Mouse (Mus musculus) cortical plate, adult 2 months (tissue): Measurements from ENCODE around the gene Cuedc1. TPM values are rescaled to one million over a fixed set of nuclear protein-coding genes. Genes with fewer than 3 reads are reported as not detected.

Experiments
- H3K27ac ChIP-seq: fragments of 200-500 bp; 2 replicates; pipeline ENCODE4 v1.5.1; 2012; ENCODE audit warnings: low read length, control low read depth, inconsistent platforms; ENCODE audit not compliant: insufficient read depth
- H3K4me1 ChIP-seq: fragments of 200-500 bp; 2 replicates; pipeline ENCODE4 v1.6.1; 2011; ENCODE audit warnings: low read length; ENCODE audit not compliant: control insufficient read depth, insufficient read depth
- H3K4me3 ChIP-seq: fragments of 200-500 bp; 2 replicates; pipeline ENCODE4 v1.5.1; 2011; ENCODE audit warnings: mild to moderate bottlenecking, low read length, control low read depth; ENCODE audit not compliant: insufficient read depth
- CTCF ChIP-seq: fragments of 200-500 bp; IDR thresholded peaks from 2 replicates; pipeline ENCODE4 v1.5.1; 2011; ENCODE audit warnings: mild to moderate bottlenecking, control low read depth, low read length; ENCODE audit not compliant: insufficient read depth; ENCODE audit errors: extremely low read depth
- POLR2A ChIP-seq: fragments of 200-500 bp; IDR thresholded peaks from 2 replicates; pipeline ENCODE4 v1.6.1; 2011; ENCODE audit warnings: mild to moderate bottlenecking, low read length, control low read depth; ENCODE audit not compliant: insufficient read depth; ENCODE audit errors: extremely low read depth
- polyA plus RNA-seq: library from polyadenylated mRNA; depleted of rRNA; stranded (reverse); fragments of >200 nt; gene quantifications from 2 replicates; pipeline ENCODE4 v1.2.3, GENCODE M21; 2012; rRNA removed

Gene Cuedc1
- polyA plus RNA-seq: 22.3 and 23.9 TPM in 2 replicates

- no peaks in the 10 kb centered on the region for H3K4me1 ChIP-seq
- peak within 1 kb of the TSS; percentile 48 for H3K27ac ChIP-seq
- TF ChIP-seq CTCF: no peak
- no peak for TF ChIP-seq POLR2A
- H3K4me3 ChIP-seq: peak within 1 kb of the TSS; percentile 46
Measured at GRCm38 (mm10) chr11:88098021-88098729, at the start of gene Cuedc1. Gene Cuedc1, plus strand, starts transcription at chr11:88098058.

GRCm38 (mm10) chr11:88048961-88049670, 48.7 kb upstream of the Cuedc1 start:
- H3K27ac ChIP-seq: no peak overlapping the region
- peak overlapping the region; percentile 96 for H3K4me3 ChIP-seq
- H3K4me1 ChIP-seq: peaks cover 4% of the 10 kb centered on the region
- TF ChIP-seq POLR2A: no peak
- no peak for TF ChIP-seq CTCF

- Histone ChIP-seq H3K4me3 (peak overlapping the region; percentile 96; the same call in 1 of the 2 replicates), H3K4me1 (peaks cover 4% of the 10 kb centered on the region), H3K27ac (no peak overlapping the region)
- TF ChIP-seq CTCF (no peak), POLR2A (no peak)
Measured at GRCm38 (mm10) chr11:88049732-88050131, 48.1 kb upstream of the Cuedc1 start.

GRCm38 (mm10) chr11:88052638-88053037, 45.2 kb upstream of the Cuedc1 start:
- Histone ChIP-seq H3K27ac (no peak overlapping the region), H3K4me1 (peaks cover 4% of the 10 kb centered on the region), H3K4me3 (no peak overlapping the region)
- TF ChIP-seq CTCF (no peak), POLR2A (no peak)

- H3K4me1 ChIP-seq: peaks cover 4% of the 10 kb centered on the region
- TF ChIP-seq POLR2A (no peak), CTCF (no peak)
- no peak overlapping the region for H3K4me3 ChIP-seq
- no peak overlapping the region for H3K27ac ChIP-seq
Measured at GRCm38 (mm10) chr11:88053821-88054220, 44.0 kb upstream of the Cuedc1 start.

GRCm38 (mm10) chr11:88054589-88054988, 43.3 kb upstream of the Cuedc1 start:
- Histone ChIP-seq H3K4me1 (no peaks in the 10 kb centered on the region), H3K4me3 (no peak overlapping the region), H3K27ac (no peak overlapping the region)
- TF ChIP-seq CTCF (peak; percentile 26; the same call in 1 of the 2 replicates), POLR2A (no peak)

GRCm38 (mm10) chr11:88055777-88056176, 42.1 kb upstream of the Cuedc1 start:
- H3K4me3 ChIP-seq: no peak overlapping the region
- TF ChIP-seq POLR2A (no peak), CTCF (no peak)
- no peak overlapping the region for H3K27ac ChIP-seq
- H3K4me1 ChIP-seq: no peaks in the 10 kb centered on the region

GRCm38 (mm10) chr11:88057788-88058187, 40.1 kb upstream of the Cuedc1 start:
- no peak overlapping the region for H3K27ac ChIP-seq
- no peaks in the 10 kb centered on the region for H3K4me1 ChIP-seq
- no peak for TF ChIP-seq CTCF
- no peak for TF ChIP-seq POLR2A

GRCm38 (mm10) chr11:88059141-88059540, 38.7 kb upstream of the Cuedc1 start:
- Histone ChIP-seq H3K27ac (no peak overlapping the region), H3K4me1 (no peaks in the 10 kb centered on the region), H3K4me3 (no peak overlapping the region)
- no peak for TF ChIP-seq POLR2A
- TF ChIP-seq CTCF: peak; percentile 74

More at GRCm38 (mm10) chr11:88057788-88058187, 40.1 kb upstream of the Cuedc1 start:
- H3K4me3 ChIP-seq: no peak overlapping the region

GRCm38 (mm10) chr11:88061892-88062625, 35.8 kb upstream of the Cuedc1 start:
- Histone ChIP-seq H3K27ac (no peak overlapping the region), H3K4me3 (no peak overlapping the region), H3K4me1 (no peaks in the 10 kb centered on the region)
- TF ChIP-seq POLR2A: no peak
- peak; percentile 16; the same call in 1 of the 2 replicates for TF ChIP-seq CTCF
